Mouse (Mus musculus) thymus, adult 2 months (tissue): Measurements from ENCODE around the gene Fam69b.

Experiments
- CTCF ChIP-seq: fragments of 200-500 bp; IDR thresholded peaks from 2 replicates; pipeline ENCODE4 v1.5.1; 2012; ENCODE audit warnings: mild to moderate bottlenecking, control low read depth, low read length, moderate library complexity, borderline replicate concordance; ENCODE audit not compliant: control insufficient read depth, poor library complexity, insufficient read depth; ENCODE audit errors: extremely low read depth
- POLR2A ChIP-seq: fragments of 200-500 bp; IDR thresholded peaks from 2 replicates; pipeline ENCODE4 v1.6.1; 2012; ENCODE audit warnings: mild to moderate bottlenecking, low read length, control low read depth, moderate library complexity; ENCODE audit not compliant: control insufficient read depth, poor library complexity, insufficient read depth; ENCODE audit errors: extremely low read depth

DNA sequence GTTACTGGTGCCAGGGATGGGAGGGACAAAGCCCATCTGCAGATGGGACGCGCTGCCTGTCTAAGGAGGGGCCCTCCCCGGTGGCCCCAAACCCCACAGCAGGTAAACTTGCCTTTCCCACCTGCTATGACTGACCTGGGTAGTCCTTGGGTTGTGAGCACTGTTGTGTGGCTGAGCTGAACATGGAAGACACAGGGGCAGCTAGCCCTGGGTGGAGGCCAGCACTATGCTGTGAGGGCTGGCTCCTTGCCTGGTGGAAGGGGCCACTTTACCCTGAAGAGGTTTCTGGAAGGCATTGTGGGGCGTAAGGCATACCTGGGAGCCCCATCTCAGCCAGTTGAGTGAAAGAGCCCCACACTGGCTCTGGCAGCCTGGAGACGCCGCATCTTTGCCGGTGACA is 37.3 kb upstream of the Fam69b start:
- TF ChIP-seq CTCF: no peak
- no peak for TF ChIP-seq POLR2A
